Mouse (Mus musculus) embryo, embryonic 11 days (tissue): ENCODE results near the gene Psmb7.
A peak's percentile ranks its signal among the peaks of the same experiment; 100 is the strongest.

Experiments used
- DNase-seq: peaks from one replicate; pipeline ENCODE4 v3.0.0-alpha.2; 2015

Psmb7 gene

GRCm38 (mm10) chr2:38637716-38638267, 6.1 kb downstream of the Psmb7 start:
- DNase-seq = no peak

- DNase-seq = no peak
Observed at GRCm38 (mm10) chr2:38630574-38630973, 13.3 kb downstream of the Psmb7 start.

- no peak for DNase-seq
Observed at GRCm38 (mm10) chr2:38629451-38629850, 14.4 kb downstream of the Psmb7 start.

- no peak for DNase-seq
Observed at GRCm38 (mm10) chr2:38628801-38629200, 15.1 kb downstream of the Psmb7 start.

GRCm38 (mm10) chr2:38623821-38624590, 19.9 kb downstream of the Psmb7 start:
- DNase-seq = no peak

- no peak for DNase-seq
Observed at GRCm38 (mm10) chr2:38623411-38623810, 20.5 kb downstream of the Psmb7 start.

- peak; percentile 58 for DNase-seq
Observed at GRCm38 (mm10) chr2:38621610-38622021, 22.3 kb downstream of the Psmb7 start.

- DNase-seq = no peak
Observed at GRCm38 (mm10) chr2:38621076-38621475, 22.8 kb downstream of the Psmb7 start.

GRCm38 (mm10) chr2:38619777-38620176, 24.1 kb downstream of the Psmb7 start:
- DNase-seq = no peak

GRCm38 (mm10) chr2:38616956-38617872, 26.7 kb downstream of the Psmb7 start:
- no peak for DNase-seq

GRCm38 (mm10) chr2:38616072-38616471, 27.8 kb downstream of the Psmb7 start:
- peak; percentile 23 for DNase-seq

GRCm38 (mm10) chr2:38614437-38614836, 29.4 kb downstream of the Psmb7 start:
- DNase-seq = no peak

- no peak for DNase-seq
Observed at GRCm38 (mm10) chr2:38613576-38613975, 30.3 kb downstream of the Psmb7 start.

GRCm38 (mm10) chr2:38612596-38612995, 31.3 kb downstream of the Psmb7 start:
- DNase-seq = no peak

- no peak for DNase-seq
Observed at GRCm38 (mm10) chr2:38610161-38610560, 33.7 kb downstream of the Psmb7 start.

GRCm38 (mm10) chr2:38609310-38609709, 34.6 kb downstream of the Psmb7 start:
- DNase-seq = no peak

- DNase-seq = no peak
Observed at GRCm38 (mm10) chr2:38608831-38609309, 35.0 kb downstream of the Psmb7 start.

GRCm38 (mm10) chr2:38607716-38608115, 36.2 kb downstream of the Psmb7 start:
- DNase-seq = no peak

GRCm38 (mm10) chr2:38600842-38601241, 43.0 kb downstream of the Psmb7 start:
- no peak for DNase-seq

- DNase-seq = no peak
Observed at GRCm38 (mm10) chr2:38598395-38598794, 45.5 kb downstream of the Psmb7 start.

- no peak for DNase-seq
Observed at GRCm38 (mm10) chr2:38597896-38598295, 46.0 kb downstream of the Psmb7 start.

GRCm38 (mm10) chr2:38594874-38595273, 49.0 kb downstream of the Psmb7 start:
- DNase-seq = peak; percentile 28

GRCm38 (mm10) chr2:38591751-38592459, 52.0 kb downstream of the Psmb7 start:
- DNase-seq = peak; percentile 49
